Mouse (Mus musculus) G1E (cell line): ENCODE results near the gene Gm17660.

ENCODE experiments used
- CTCF ChIP-seq: IDR thresholded peaks from 2 replicates; pipeline ENCODE4 v1.5.1; 2012; ENCODE audit warnings: low read depth, low read length, inconsistent platforms, mixed read lengths
- GATA1 ChIP-seq: IDR thresholded peaks from 2 replicates; pipeline ENCODE4 v1.6.1; 2012; ENCODE audit warnings: borderline replicate concordance, low read length, inconsistent platforms, mixed read lengths
- GATA2 ChIP-seq: IDR thresholded peaks from 2 replicates; pipeline ENCODE4 v1.6.1; 2012; ENCODE audit warnings: low read depth, low read length, inconsistent platforms, borderline replicate concordance
- POLR2AphosphoS5 ChIP-seq: IDR thresholded peaks from 2 replicates; pipeline ENCODE4 v1.6.1; 2012; ENCODE audit warnings: low read depth, low read length, inconsistent platforms; ENCODE audit not compliant: insufficient replicate concordance
- TAL1 ChIP-seq: conservative IDR thresholded peaks from 2 replicates; pipeline ENCODE4 v1.6.1; 2012; ENCODE audit warnings: low read depth, low read length, inconsistent platforms, mixed read lengths

GRCm38 (mm10) chr5:104076361-104076760, 1.0 kb downstream of the Gm17660 start:
- TF ChIP-seq CTCF (no peak), GATA1 (no peak), TAL1 (no peak), POLR2AphosphoS5 (no peak), GATA2 (no peak)
